Mouse (Mus musculus) megakaryocyte, embryonic 14.5 days (primary cell): Measurements from ENCODE around the gene Rpl6.

Source experiments
- FLI1 ChIP-seq: IDR thresholded peaks from 2 replicates; pipeline ENCODE4 v1.6.1; 2012; ENCODE audit warnings: low read length, inconsistent platforms, mixed read lengths
- GATA1 ChIP-seq: IDR thresholded peaks from 3 replicates; pipeline ENCODE4 v1.6.1; 2012; ENCODE audit warnings: mixed read lengths, low read length, inconsistent platforms, borderline replicate concordance

- TF ChIP-seq GATA1 (no peak), FLI1 (no peak)
These were observed 14.0 kb upstream of the Rpl6 start for GRCm38 (mm10) chr5:121190210-121190835.
